7 mouse cellular contexts compared by ENCODE assay signal in the genomic region with DNA sequence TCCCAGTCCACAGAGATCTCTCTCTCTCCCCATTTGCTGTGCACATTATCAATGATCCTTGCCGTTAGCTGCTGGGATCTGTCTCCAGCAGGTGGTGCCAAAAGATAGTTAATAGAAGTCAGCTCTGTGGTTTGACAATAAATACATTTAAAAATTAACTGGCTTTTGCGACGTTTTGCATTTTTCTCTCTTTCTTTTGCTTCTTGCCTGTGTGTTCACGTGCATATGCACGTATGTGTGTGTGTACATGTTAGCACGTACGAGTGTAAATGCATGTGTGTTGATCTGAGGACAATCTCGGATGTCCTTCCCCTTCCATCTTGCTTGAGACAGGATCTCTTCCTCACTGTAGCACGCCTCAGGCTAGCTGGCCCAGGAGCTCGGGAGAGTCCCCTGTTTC. TPM values are rescaled to one million over a fixed set of nuclear protein-coding genes. Genes with fewer than 3 reads are reported as not detected.
DNase-seq lines count a peak whose midpoint lies in the region.

No protein-coding gene starts in this region.

- peak; percentile 43 for DNase-seq in A20 (ENCODE audit: low read depth, low spot score)
- DNase-seq in CD4-positive helper T cell, adult 2 months (ENCODE audit: low read depth, low spot score), result peak; percentile 76
- DNase-seq in c-Kit-positive CD71-negative TER-119-negative erythroid progenitor cells, embryonic 14.5 days (ENCODE audit: low read depth), result peak; percentile 34
- peak; percentile 46 to 61 for DNase-seq in frontal cortex, postnatal 14 days (ENCODE audit: low spot score in 2 of 2)
- DNase-seq in layer of hippocampus, adult 18-20 months (ENCODE audit: low spot score in 2 of 2), result peak; percentile 29 to 90
- peak; percentile 67 for DNase-seq in lung, postnatal 14 days
- DNase-seq in spleen, adult 12 weeks (ENCODE audit: low spot score), result peak; percentile 10

RNA-seq across cellular contexts. Expression of gene Stmnd1, which starts 37.3 kb away (rescaled TPM):
- total RNA-seq in layer of hippocampus, adult 18-20 months (2021), result not detected

Comparison
In these comparisons a context has a peak if more than half of its experiments do, and no peak if none do; other contexts are left out.
1. Peak in every context shown above with its lines: DNase-seq.
2. DNase-seq: peak in every context shown above with its lines; median percentile 76 in CD4-positive helper T cell, adult 2 months; 67 in lung, postnatal 14 days; 60 in layer of hippocampus, adult 18-20 months; 54 in frontal cortex, postnatal 14 days; 43 in A20; 34 in c-Kit-positive CD71-negative TER-119-negative erythroid progenitor cells, embryonic 14.5 days; 10 in spleen, adult 12 weeks.